Mouse (Mus musculus) ES-Bruce4 (cell line): ENCODE results near the gene Pdik1l.

Experiments used
- CTCF ChIP-seq: IDR thresholded peaks from one replicate; pipeline ENCODE4 v1.8.1; 2011; ENCODE audit warnings: low read depth, low read length
- POLR2A ChIP-seq: IDR thresholded peaks from one replicate; pipeline ENCODE4 v1.8.1; 2011; ENCODE audit warnings: low read length; ENCODE audit not compliant: insufficient read depth

GRCm38 (mm10) chr4:134326859-134327530 lies 39.3 kb upstream of the Pdik1l start:
- no peak for TF ChIP-seq CTCF
- no peak for TF ChIP-seq POLR2A
